Mouse (Mus musculus): ENCODE measurements around the gene Cops9. TPM values are rescaled to one million over a fixed set of nuclear protein-coding genes. Genes with fewer than 3 reads are reported as not detected.

Gene Cops9
- total and polyA plus RNA-seq, 3 experiments, result 377 to 618 TPM; not detected in 1

- peaks cover 0 to 18% of the 10 kb centered on the region in 2 experiments; a peak in 3 of 4 replicates for H3K4me1 ChIP-seq (ENCODE audit: control insufficient read depth in 1 of 2, insufficient read depth in 2 of 2, low read length in 2 of 2)
- TF ChIP-seq RCOR1 (IDR thresholded peaks at IDR 0.05; ENCODE audit: low read depth, low read length) (no peak), E2F4 (IDR thresholded peaks at IDR 0.05; ENCODE audit: borderline replicate concordance, low read depth, low read length) (no peak), NRF1 (IDR thresholded peaks at IDR 0.05; ENCODE audit: insufficient read depth, low read depth, low read length, poor library complexity, severe bottlenecking) (no peak)
Measured at GRCm38 (mm10) chr1:92638736-92639135, 3.0 kb downstream of the Cops9 start.

GRCm38 (mm10) chr1:92638181-92638580, 3.6 kb downstream of the Cops9 start:
- Histone ChIP-seq H3K27me3 (ENCODE audit: control insufficient read depth in 1 of 2, insufficient read depth in 2 of 2, low read length in 2 of 2) (no peaks in the 10 kb centered on the region), H3K4me3 (ENCODE audit: control insufficient read depth in 1 of 2, insufficient read depth in 1 of 2, low read depth in 2 of 2, low read length in 2 of 2) (no peak overlapping the region), H3K79me2 (ENCODE audit: control insufficient read depth, insufficient read depth, low read length, poor library complexity) (peaks cover 30% of the 10 kb centered on the region), H3K9ac (ENCODE audit: control insufficient read depth, low read depth, low read length, poor library complexity, severe bottlenecking) (no peak overlapping the region), H3K36me3 (ENCODE audit: control insufficient read depth in 1 of 2, insufficient read depth in 2 of 2, low read length in 2 of 2) (peaks cover 2 to 14% of the 10 kb centered on the region in 2 experiments; a peak in 3 of 4 replicates), H3K27ac (ENCODE audit: control insufficient read depth, low read depth, low read length) (no peak overlapping the region), H3K9me3 (replicated peaks; ENCODE audit: insufficient read depth, low read length) (no peaks in the 10 kb centered on the region), H3K4me1 (ENCODE audit: control insufficient read depth in 1 of 2, insufficient read depth in 2 of 2, low read length in 2 of 2) (peaks cover 0 to 18% of the 10 kb centered on the region in 2 experiments; a peak in 3 of 4 replicates)
- no peak for DNase-seq (ENCODE audit: low read depth, low spot score)
- TF ChIP-seq POLR2AphosphoS5 (IDR thresholded peaks at IDR 0.05; ENCODE audit: borderline replicate concordance, low read depth, low read length), result no peak
- no peak for TF ChIP-seq MXI1 (IDR thresholded peaks at IDR 0.05; ENCODE audit: low read depth, low read length)
- TF ChIP-seq SIN3A (IDR thresholded peaks at IDR 0.05; ENCODE audit: low read length), result no peak
- no peak for TF ChIP-seq EP300 (IDR thresholded peaks at IDR 0.05; ENCODE audit: low read depth in 1 of 2, low read length in 2 of 2)
- TF ChIP-seq GABPA (IDR thresholded peaks at IDR 0.05; ENCODE audit: low read depth, low read length), result no peak
- no peak for TF ChIP-seq ZNF384 (IDR thresholded peaks at IDR 0.05; ENCODE audit: low read depth, low read length)
- TF ChIP-seq MYC (IDR thresholded peaks at IDR 0.05; ENCODE audit: low read depth, low read length), result no peak
- no peak for TF ChIP-seq USF2 (IDR thresholded peaks at IDR 0.05; ENCODE audit: borderline replicate concordance in 1 of 2, insufficient read depth in 1 of 2, low read depth in 1 of 2, low read length in 2 of 2)
- TF ChIP-seq ZMIZ1 (IDR thresholded peaks at IDR 0.05; ENCODE audit: low read depth, low read length), result no peak
- TF ChIP-seq POLR2A (IDR thresholded peaks at IDR 0.05; ENCODE audit: control insufficient read depth in 1 of 2, insufficient read depth in 1 of 2, low read depth in 1 of 2, low read length in 2 of 2, poor library complexity in 1 of 2), result no peak
- TF ChIP-seq CTCF (IDR thresholded peaks at IDR 0.05 in 2 of 3, conservative IDR thresholded peaks at IDR 0.05 in 1 of 3; ENCODE audit: control insufficient read depth in 1 of 3, insufficient read depth in 1 of 3, low read depth in 2 of 3, low read length in 3 of 3, poor library complexity in 1 of 3, severe bottlenecking in 1 of 3), result no peak
- TF ChIP-seq NRF1 (IDR thresholded peaks at IDR 0.05; ENCODE audit: insufficient read depth, low read depth, low read length, poor library complexity, severe bottlenecking), result no peak
- no peak; the same call in 1 of the 2 replicates for TF ChIP-seq POLR2AphosphoS2 (IDR thresholded peaks at IDR 0.05; ENCODE audit: low read length)
- no peak for TF ChIP-seq MEF2A (IDR thresholded peaks at IDR 0.05; ENCODE audit: extremely low read depth, insufficient replicate concordance, low read depth, low read length, poor library complexity, severe bottlenecking)

More at GRCm38 (mm10) chr1:92638736-92639135, 3.0 kb downstream of the Cops9 start:
- no peak overlapping the region for H3K4me3 ChIP-seq (ENCODE audit: control insufficient read depth in 1 of 2, insufficient read depth in 1 of 2, low read depth in 2 of 2, low read length in 2 of 2)
- no peak overlapping the region for H3K9ac ChIP-seq (ENCODE audit: control insufficient read depth, low read depth, low read length, poor library complexity, severe bottlenecking)
- no peak overlapping the region for H3K27ac ChIP-seq (ENCODE audit: control insufficient read depth, low read depth, low read length)
- H3K9me3 ChIP-seq (replicated peaks; ENCODE audit: insufficient read depth, low read length), result no peaks in the 10 kb centered on the region
- no peaks in the 10 kb centered on the region for H3K27me3 ChIP-seq (ENCODE audit: control insufficient read depth in 1 of 2, insufficient read depth in 2 of 2, low read length in 2 of 2)
- peaks cover 30% of the 10 kb centered on the region for H3K79me2 ChIP-seq (ENCODE audit: control insufficient read depth, insufficient read depth, low read length, poor library complexity)
- DNase-seq (ENCODE audit: low read depth, low spot score), result no peak
- H3K36me3 ChIP-seq (ENCODE audit: control insufficient read depth in 1 of 2, insufficient read depth in 2 of 2, low read length in 2 of 2), result peaks cover 2 to 14% of the 10 kb centered on the region in 2 experiments; a peak in 3 of 4 replicates
